Mouse (Mus musculus) G1E (cell line): ENCODE data around the gene Rabl2.

Source experiments
- CTCF ChIP-seq: IDR thresholded peaks from 2 replicates; pipeline ENCODE4 v1.5.1; 2012; ENCODE audit warnings: low read depth, low read length, inconsistent platforms, mixed read lengths
- POLR2AphosphoS5 ChIP-seq: IDR thresholded peaks from 2 replicates; pipeline ENCODE4 v1.6.1; 2012; ENCODE audit warnings: low read depth, low read length, inconsistent platforms; ENCODE audit not compliant: insufficient replicate concordance
- TAL1 ChIP-seq: conservative IDR thresholded peaks from 2 replicates; pipeline ENCODE4 v1.6.1; 2012; ENCODE audit warnings: low read depth, low read length, inconsistent platforms, mixed read lengths

GRCm38 (mm10) chr15:89591723-89592455 lies at the start of gene Rabl2:
- TF ChIP-seq CTCF (no peak), TAL1 (no peak), POLR2AphosphoS5 (no peak)
